Mouse (Mus musculus) adrenal gland, postnatal 25 days (tissue): ENCODE data around the gene Ahcyl2. TPM values are rescaled to one million over a fixed set of nuclear protein-coding genes. Genes with fewer than 3 reads are reported as not detected.

Source experiments
- DNase-seq: peaks from one replicate; pipeline ENCODE4 v3.0.0; 2021; ENCODE audit warnings: mixed read lengths
- total RNA-seq: library from RNA; stranded (reverse); gene quantifications from 2 replicates; pipeline ENCODE4 v1.2.3, GENCODE M21; 2021

Gene Ahcyl2
- total RNA-seq, 1 experiment from 2014 or later = 137 TPM

DNA sequence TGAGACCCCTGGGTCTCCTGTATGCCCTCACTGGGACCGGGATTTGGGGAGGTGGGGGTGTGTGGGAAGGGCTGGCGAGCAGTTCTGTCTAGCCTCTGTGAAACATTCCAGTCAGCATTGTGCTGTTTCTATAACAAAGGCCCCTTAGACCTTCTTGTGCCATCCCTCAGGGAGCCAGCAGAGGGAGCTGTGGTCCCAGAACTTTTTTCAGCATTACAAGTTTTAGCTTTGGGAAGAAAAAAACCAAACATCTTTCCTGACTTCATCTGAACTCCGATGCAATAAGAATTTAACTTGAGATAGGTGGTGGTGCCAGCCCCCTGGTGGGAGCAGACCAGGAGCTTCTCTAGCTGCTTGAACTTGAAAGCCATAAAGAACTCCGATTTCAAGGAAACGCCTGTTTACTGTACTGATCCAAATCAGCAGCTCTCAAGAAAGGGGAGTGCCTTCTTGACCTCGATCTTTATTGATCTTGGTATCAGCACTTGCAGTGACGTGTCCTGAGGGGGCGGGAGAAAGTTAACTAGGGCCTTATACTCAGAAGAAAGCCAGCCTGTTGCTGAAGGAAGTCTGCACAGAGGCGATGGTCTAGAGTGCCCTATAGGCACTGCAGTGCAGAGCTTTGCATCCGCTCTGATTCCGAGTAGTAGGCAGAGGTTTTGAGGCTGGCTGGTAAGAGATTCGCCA, 85.5 kb downstream of the Ahcyl2 start:
- DNase-seq = peak; percentile 67

DNA sequence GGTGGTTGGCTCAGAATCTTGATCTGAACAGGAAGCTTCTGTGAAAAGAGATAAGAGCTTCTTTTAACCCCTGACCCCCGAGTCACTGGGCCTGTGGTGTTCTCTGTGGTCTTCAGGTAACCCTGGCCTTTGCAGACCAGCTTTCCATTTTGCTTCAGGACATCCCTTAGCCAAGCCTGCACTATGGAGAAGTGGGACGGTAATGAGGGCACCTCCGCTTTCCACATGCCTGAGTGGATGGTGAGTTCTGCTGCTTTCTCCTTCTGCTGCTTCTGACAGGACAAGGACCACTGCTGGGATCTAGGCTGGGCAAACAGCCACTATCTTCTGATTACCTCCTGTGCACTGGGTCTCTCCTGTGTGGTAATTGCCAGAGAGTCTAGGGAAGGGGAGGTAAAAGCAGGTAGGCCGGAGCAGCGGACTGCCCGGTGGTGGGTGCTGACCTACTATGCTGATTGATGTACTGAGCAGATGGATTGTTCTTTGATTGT, 86.1 kb downstream of the Ahcyl2 start:
- DNase-seq = no peak

DNA sequence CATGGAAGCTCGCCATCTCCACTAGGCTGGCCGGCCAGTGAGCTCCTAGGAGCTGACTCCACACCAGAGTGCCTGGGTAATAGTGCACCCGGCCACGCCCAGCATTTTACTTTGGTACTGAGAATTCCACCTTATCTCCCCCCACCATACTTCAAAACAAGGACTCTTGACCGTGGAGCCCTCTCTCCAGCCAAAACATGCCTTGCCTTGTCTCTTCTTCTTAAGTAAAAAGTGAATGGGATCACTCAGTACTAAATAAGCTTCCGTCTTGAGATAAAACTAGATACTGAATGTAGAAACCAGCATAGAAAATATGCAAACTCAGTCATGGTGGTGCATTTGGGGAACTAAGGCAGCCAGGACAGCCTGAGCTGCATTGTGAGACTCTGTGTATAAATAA, 90.8 kb downstream of the Ahcyl2 start:
- no peak for DNase-seq

DNA sequence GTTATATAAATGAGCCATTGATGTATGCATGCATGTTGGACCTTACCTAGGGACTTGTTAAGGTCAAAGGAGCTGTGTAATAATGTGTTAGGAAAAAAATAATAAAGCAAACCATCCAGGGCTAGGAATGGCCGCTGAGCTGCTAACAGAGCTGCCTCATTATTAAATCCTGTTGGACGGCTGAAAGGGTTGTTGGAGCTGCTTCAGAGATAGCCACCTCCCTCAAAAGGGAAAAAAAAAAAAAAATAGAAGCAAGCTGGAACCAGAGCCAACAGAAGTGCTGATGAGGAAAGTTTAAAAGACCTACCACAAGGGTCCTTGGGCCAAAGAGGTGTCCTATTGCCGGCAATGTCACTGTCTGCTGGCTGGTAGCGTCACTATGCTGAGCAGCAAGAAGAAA, 91.5 kb downstream of the Ahcyl2 start:
- DNase-seq = no peak

DNA sequence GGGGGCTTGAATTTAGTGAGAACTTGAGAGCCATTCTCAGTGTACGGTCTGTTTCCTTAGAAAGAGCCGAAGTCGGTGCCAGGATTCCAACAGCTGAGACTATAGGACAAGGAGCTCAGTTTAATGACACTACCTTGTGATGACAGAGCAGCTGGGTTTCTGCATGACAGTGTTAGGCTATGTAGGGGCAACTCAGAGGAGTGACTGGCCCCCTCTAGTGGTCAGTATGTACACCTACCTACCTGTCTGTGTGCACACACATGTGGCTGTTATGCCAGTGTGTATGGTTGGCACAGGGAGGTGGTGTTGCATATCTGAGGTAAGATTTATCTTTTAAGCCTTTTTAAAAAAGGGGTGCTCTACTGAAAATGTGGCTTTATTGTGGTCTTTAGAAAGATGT, 92.4 kb downstream of the Ahcyl2 start:
- no peak for DNase-seq

DNA sequence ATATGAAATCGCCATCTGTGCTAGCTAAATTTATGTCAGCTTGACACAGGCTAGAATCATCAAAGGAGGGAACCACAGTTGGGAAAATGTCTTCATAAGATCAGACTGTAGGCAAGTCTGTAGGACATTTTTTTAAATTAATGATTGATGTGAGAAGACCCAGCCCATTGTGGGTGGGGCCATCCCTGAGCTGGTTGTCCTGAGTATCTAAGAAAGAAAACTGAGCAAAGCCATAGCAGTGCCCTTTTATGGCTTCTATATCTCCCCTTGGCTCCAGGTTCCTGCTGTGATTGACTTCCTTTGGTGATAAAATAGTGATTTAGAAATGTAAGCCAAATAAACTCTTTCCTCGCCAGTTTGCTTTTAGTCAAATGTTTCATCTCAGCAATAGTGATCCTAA, 97.1 kb downstream of the Ahcyl2 start:
- DNase-seq = no peak

DNA sequence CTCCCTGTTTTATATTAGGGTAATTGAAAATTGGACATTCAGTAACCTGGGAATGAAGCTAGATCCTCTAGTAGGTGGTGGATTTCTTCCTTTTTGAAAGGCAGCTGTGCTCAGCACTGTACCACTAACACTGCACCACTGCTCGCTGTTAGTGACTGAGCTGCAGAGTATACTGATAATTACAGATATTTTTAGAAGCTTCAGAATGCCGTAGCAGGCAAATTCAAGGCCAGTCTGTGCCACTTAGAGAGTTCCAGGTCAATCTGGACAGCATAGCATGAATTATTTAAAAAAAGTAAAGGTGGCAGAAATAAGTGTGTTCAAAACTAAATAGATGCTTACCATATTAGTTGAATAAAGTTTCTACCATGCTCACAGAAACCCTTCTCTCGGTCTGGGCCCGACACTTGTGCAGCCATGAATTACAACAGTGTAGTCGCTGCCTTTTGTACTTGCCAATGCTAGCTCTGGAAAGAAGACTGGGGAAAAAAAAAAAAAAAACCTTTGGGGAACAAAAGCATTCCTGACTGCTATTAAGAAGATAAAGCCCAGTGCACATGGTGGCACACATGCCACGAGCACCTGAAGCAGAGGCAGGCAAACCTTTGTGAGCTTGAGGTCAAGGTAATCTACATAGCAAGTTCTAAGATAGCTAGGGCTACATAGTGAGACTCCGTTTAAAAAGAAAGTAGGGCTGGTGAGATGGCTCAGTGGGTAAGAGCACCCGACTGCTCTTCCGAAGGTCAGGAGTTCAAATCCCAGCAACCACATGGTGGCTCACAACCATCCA, 99.3 kb downstream of the Ahcyl2 start:
- no peak for DNase-seq

- no peak for DNase-seq
Measured at GRCm38 (mm10) chr6:29868341-29868895, 100.6 kb downstream of the Ahcyl2 start.

DNA sequence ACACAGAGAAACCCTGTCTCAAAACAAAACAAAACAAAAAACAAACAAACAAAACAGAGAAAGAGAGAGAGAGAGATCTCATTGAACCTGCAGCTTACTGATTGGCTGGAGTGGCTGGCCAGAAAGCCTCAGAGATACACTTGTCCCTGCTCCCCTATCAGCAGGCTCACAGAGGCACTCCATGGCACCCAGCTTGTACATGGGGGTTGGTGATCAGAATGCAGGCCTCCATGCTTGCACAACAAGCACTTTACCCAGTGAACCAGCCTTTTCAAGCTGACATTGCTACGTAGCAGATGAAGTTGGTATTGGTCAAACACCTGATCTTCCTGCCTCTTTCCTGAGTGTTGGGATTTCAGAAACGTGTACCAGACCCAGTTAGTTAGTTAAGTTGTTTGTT, 105.8 kb downstream of the Ahcyl2 start:
- no peak for DNase-seq

- no peak for DNase-seq
Measured at GRCm38 (mm10) chr6:29875576-29875975, 107.8 kb downstream of the Ahcyl2 start.

- DNase-seq = no peak
Measured at GRCm38 (mm10) chr6:29876782-29877181, 109.0 kb downstream of the Ahcyl2 start.

- no peak for DNase-seq
Measured at GRCm38 (mm10) chr6:29879579-29879978, 111.8 kb downstream of the Ahcyl2 start.

DNA sequence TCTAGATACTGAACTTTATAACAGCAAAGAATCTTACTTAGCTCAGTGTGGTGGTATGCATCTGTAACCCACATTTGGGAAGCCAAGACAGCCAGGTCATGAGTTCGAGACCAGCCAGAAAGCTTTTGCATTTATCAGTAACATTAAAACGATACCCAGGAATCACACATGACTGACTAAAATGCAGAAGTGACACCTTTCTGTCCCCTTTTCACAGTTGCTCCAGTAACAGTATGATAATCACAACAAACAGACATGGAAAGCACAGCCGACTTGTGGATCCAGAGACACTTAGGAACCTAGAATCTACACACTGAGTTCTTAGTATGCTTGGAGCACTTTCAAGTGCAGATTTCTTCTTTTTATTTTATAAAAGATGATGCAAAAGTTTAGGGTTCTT, 113.0 kb downstream of the Ahcyl2 start:
- no peak for DNase-seq

GRCm38 (mm10) chr6:29881936-29882335, 114.1 kb downstream of the Ahcyl2 start:
- DNase-seq = no peak

DNA sequence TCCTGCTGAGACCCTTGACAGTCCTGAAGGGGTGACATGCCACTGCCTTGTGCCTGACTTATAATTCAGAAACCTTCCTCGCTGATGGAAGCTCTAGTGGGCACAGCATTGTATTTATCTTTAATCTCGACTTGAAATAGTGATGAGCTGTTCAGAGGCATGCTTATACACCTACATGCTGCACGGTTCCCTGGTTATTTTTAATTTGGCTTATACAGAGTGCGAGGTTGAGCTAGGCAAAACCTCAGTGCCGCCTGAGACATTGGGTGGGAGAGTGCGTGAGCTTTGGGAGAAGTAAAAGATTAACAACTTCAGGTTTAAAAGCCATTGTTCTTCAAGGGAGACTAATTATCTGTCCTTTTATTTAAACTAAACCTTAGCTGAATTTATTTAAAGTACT, 115.1 kb downstream of the Ahcyl2 start:
- no peak for DNase-seq

GRCm38 (mm10) chr6:29891151-29891550, 123.3 kb downstream of the Ahcyl2 start:
- no peak for DNase-seq

- no peak for DNase-seq
Measured at GRCm38 (mm10) chr6:29896976-29897375, 129.2 kb downstream of the Ahcyl2 start.

GRCm38 (mm10) chr6:29901450-29901849, 133.6 kb downstream of the Ahcyl2 start:
- DNase-seq = no peak

- no peak for DNase-seq
Measured at GRCm38 (mm10) chr6:29902256-29902655, 134.4 kb downstream of the Ahcyl2 start.

DNA sequence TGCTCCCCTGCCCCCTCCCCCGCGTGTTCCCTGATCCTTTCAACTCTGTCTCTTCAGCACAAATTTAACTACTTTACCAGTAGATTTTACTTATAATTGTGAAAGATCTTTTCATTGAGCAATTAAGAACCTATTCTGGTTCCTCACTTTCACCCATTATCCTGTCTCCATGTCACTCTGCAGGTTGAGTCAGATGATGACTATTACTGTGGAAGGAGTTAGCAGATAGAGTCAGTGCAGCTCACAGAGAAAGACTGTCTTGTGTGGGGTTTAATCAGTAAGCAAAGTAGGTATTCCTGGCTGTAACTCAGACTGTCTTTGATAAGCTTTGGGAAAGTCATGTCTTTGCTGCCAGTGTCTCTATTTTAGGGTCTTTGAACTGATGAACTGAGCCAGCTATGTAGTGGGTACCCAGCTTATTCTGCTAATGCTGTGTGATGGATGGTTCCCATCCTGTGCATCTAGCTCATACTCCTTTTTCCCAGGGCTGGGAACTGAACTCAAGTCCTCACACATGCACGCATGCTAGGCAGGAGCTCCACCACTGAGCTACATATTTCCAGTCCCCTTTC, 135.6 kb downstream of the Ahcyl2 start:
- DNase-seq = no peak

DNA sequence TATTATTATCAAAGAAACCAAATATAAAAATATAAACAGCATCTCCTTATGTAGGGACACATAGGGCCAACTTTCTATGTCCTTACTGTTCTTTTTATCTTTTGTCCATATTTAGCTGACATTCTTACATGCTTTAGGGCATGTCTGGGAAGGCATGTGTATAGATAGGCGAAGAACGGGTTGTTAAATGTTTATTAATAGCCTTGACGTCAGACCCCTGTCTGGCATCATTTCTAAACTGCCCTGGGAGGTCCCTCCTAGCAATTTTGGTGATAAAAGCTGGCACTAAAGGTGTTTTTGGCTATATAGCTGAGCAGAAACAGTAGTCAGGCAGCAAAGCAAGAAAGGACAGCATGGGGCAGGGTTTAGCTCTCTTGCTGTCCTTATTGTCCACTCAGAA, 136.5 kb downstream of the Ahcyl2 start:
- DNase-seq = no peak

DNA sequence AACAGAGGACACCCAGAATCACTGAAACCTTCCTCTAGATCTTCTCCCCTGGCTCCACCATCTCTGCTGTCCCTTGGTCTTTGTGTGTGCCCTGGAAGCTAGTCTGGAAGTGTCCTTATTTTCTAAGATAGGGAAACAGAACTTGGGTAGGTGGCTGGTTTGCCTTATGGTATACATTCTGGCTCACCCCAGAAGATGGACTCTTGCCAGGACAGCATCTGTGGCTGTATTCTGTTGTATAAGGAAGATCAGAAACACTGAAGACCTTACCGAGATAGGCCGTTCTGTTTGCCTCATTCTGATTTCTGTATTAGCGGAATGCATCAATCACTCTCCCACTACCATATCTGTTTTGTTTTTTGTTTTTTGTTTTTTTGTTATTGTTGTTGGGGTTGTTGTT, 142.8 kb downstream of the Ahcyl2 start:
- DNase-seq = no peak

DNA sequence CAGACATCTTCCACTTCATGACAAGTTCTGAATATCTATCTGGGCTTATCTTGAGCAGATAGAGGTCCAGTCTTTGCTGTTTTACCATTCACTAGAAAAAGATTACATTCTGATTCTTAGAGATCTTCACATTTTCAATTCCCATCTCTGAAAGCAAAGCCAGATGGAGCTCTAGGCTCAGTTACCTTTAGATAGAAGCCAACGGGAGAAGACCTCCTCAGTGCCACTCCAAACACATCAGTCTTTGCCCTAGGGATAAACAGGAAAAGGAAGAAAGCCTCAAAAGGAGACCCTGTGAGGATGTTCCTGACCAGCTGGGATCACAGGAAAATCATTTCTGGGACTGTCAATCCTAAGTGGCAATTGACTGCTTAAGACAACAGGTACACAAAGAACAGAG, 145.9 kb downstream of the Ahcyl2 start:
- DNase-seq = no peak
